Mouse (Mus musculus) T-cell, adult 2 months (primary cell): Measurements from ENCODE around the gene Chrna9.

Experiments used
- DNase-seq: peaks from one replicate; pipeline ENCODE4 v3.0.0; 2022; ENCODE audit warnings: low spot score

Gene Chrna9

DNA sequence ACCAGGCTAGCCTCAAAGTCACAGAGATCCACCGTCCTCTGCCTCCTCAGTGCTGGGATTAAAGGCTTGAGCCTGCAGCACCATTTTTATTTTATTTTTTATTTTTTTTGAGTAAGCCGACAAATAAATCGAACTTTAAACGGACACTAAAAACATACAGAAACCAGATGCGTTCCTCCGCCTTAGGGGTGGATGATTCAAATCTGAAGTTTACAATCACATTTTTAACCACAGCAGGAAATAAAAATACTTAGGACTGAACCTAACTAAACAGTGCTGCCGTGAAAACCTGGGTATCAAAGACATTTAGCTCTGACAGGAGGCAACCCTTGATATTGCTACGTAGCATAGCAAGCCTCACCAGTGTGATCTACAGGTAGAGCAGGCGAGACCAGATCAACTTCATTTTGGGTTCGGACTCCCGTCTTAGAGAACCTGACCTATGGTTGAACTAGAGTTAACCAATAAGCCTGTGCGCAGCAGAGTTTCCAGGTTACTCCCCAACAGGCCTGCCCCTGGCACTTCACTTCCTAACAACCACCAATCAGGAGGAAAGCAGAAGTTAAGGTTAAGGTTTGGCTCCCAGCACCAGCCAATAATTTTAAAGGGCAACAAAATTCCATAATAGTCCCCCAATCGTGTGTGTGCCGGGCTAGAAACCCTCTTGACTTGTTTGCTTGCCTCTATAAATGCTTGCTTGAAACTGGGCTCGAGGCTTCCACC lies 73.7 kb downstream of the Chrna9 start:
- DNase-seq, result no peak

DNA sequence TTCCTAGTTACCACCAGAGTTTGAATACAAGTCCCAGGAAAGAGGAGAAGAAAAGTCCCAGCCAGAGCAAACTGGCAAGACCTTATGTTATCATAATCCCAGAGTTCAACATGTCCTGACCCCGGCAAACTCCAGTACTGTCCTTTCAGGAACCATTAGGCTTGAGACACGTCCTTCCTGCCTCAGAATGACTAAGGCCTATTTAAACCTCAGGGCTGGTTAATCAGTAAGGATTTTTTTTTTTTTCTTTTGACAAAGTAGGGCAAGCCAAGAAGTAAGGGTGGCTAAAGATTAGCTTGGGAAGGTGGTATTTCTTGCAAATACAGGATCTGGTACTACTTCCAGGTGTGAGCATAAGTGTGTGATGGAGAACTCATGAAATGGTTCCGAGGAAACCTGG lies 79.3 kb downstream of the Chrna9 start:
- no peak for DNase-seq

DNA sequence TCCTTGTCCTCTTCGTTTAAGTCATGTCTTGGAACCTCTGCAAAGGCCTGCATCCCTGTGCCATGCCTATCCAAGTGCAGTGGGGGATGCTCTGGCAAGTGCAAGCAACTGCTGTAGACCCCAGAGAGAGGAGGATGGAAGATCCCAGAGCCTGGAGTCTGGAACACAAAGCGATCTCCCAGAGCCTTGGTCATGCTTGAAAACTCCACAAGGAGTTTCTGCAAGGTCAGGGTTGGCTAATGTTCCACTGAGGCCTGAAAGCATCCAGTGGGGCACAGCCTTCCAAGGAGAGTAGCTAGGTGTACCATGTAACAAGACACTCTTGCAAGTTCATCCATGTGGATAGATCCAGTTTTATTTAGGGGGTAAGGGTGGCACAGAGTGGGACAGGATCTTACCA lies 79.7 kb downstream of the Chrna9 start:
- DNase-seq, result no peak

DNA sequence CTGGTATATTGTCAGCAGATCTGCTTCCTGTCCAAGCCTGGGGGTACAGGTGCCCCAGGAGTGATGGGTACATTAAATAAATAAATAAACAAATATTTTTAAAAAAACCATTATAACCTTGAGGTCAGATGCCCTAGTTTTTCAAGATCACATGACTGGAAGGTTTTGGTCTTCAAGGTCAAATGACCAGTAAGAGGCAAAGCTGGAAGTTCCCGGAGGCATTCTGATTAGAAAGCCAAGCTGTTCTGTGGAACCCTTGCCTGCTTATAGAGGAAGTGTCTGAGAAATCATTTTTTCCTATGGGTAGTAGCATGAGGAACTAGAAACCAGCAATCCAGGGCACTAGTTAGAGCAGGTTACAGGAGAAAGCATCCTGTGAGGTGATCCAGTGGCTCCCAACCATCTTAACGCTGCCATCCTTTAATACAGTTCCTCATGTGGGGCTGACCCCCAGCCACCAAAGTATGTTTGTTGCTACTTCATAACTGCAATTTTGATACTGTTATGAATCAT lies 80.8 kb downstream of the Chrna9 start:
- no peak for DNase-seq

DNA sequence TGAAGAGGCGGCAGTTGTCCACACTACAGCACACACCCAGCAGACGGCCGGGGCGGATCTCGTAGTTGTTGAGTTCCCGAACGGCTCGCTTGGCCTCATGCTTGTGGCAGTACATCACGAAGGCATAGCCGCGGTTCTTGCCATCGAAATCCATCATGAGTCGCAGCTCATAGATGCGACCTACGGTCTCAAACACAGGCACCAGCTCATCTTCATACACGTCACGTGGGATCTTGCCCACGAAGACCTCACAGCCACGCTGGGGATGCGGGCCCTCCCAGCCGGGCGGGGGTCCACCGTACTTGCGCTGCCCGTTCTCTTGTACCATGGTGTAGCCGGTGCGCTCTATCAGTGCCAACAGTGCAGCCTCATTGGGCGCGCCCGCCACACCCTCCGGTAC lies 92.1 kb downstream of the Chrna9 start:
- DNase-seq, result no peak
